Mouse (Mus musculus) kidney, adult 2 months (tissue): ENCODE data around the gene Pkn1.

Experiments used
- CTCF ChIP-seq: fragments of 200-500 bp; conservative IDR thresholded peaks from 2 replicates; pipeline ENCODE4 v1.5.1; 2011; ENCODE audit warnings: low read depth, mild to moderate bottlenecking, control low read depth, low read length, moderate library complexity, mixed read lengths; ENCODE audit not compliant: insufficient read depth, insufficient read length
- POLR2A ChIP-seq: fragments of 200-500 bp; IDR thresholded peaks from one replicate; pipeline ENCODE4 v1.6.1; 2011; ENCODE audit warnings: low read depth, low read length, control low read depth

DNA sequence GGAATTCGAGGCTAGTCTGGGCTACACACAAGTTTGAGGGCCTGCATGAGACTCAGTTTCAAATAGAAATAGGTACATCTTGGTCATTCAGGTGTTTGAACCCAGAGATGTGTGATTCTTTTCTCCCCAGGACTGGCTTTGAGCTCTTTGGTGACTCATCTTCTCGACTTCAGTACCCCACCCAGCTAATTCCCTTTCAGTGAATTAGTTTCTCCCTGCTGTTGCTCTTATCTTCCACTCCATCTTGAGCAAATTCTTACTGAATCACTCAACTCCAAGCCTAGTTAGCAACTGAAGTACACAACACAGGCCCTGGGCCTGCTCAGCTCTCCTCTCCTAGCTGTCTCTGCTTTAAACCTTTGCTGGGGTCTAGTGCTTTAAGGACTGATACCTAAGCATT lies 17.6 kb upstream of the Pkn1 start:
- TF ChIP-seq CTCF (no peak), POLR2A (no peak)
